ENCODE assay signal across 9 mouse cellular contexts in the genomic region with DNA sequence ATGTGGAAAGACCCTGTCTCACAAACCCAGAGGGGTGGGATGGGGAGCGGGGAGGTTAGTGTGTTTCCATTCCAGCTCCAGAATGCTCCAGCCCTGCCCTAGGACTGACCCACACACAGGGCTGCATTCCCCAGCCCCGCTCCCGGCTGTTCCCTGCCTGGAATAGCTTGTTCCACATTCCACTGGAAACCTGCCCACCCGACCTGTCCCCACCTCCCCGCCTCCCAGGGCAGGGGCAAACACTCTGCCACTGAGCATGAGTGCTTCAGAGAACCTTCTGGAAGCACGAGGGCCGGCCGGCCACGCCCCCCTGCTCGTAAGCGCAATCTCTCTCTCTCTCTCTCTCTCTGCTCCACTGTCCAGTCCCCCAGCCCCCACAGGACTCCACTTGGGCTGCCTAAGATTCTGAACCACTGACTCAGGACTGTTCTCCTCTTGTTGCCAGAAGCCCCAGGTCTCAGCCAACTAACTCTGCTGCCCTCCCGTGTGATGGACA. TPM values are rescaled to one million over a fixed set of nuclear protein-coding genes. Genes with fewer than 3 reads are reported as not detected.
DNase-seq lines count a peak whose midpoint lies in the region; ATAC-seq and TF ChIP-seq lines count a peak whose summit lies in the region.
"Had no signal": no experiment of that assay in that cellular context is flagged by ENCODE, and none has a peak within 500 bp of the region (broad histone marks: within the 10 kb centered on the region; RNA-seq: fewer than 3 reads in every experiment).

No protein-coding gene starts in this region.

- peak; percentile 93 for ATAC-seq in heart, embryonic 16.5 days (replicated peaks; ENCODE audit: extremely low read depth, insufficient read depth, low FRiP score)
- ATAC-seq in limb, embryonic 15.5 days (ENCODE audit: insufficient number of reproducible peaks, low FRiP score, low TSS enrichment, low read depth): peak; percentile 57
- ATAC-seq in midbrain, embryonic 16.5 days: no peak
- no peak for ATAC-seq in liver, embryonic 12.5 days

- peak; percentile 88 for DNase-seq in 3134 (ENCODE audit: extremely low read depth, insufficient read length, low spot score)
- DNase-seq in fibroblast of lung, adult 2 months (ENCODE audit: low read depth): peak; percentile 78
- no peak for DNase-seq in urinary bladder, adult 2 months (ENCODE audit: low spot score)
- no peak for DNase-seq in thymus, adult 2 months

- H3K9me3 ChIP-seq in heart, embryonic 16.5 days (replicated peaks; ENCODE audit: control insufficient read depth, low read length): no peaks in the 10 kb centered on the region
- no peaks in the 10 kb centered on the region for H3K9me3 ChIP-seq in limb, embryonic 15.5 days
- H3K9me3 ChIP-seq in midbrain, embryonic 16.5 days (replicated peaks; ENCODE audit: control insufficient read depth, low read length, poor library complexity, severe bottlenecking): no peaks in the 10 kb centered on the region
- no peaks in the 10 kb centered on the region for H3K9me3 ChIP-seq in liver, embryonic 12.5 days (replicated peaks)

- WGBS in heart, embryonic 16.5 days: 30% methylated on average over 12 of the region's 12 CpGs
- 65% methylated on average over 12 of the region's 12 CpGs for WGBS in limb, embryonic 15.5 days
- 79% methylated on average over 12 of the region's 12 CpGs for WGBS in midbrain, embryonic 16.5 days
- WGBS in thymus, adult 2 months: 92% methylated on average over 12 of the region's 12 CpGs
- WGBS in liver, embryonic 12.5 days (ENCODE audit: insufficient replicate concordance): 68% methylated on average over 12 of the region's 12 CpGs

- no peak overlapping the region for H3K4me3 ChIP-seq in heart, embryonic 16.5 days (ENCODE audit: low read length)
- no peak overlapping the region for H3K4me3 ChIP-seq in limb, embryonic 15.5 days
- H3K4me3 ChIP-seq in midbrain, embryonic 16.5 days (ENCODE audit: low read depth, low read length): no peak overlapping the region
- H3K4me3 ChIP-seq in thymus, adult 2 months (ENCODE audit: control insufficient read depth, insufficient read depth, low read length): no peak overlapping the region
- no peak overlapping the region for H3K4me3 ChIP-seq in liver, embryonic 12.5 days
- H3K4me3 ChIP-seq: erythroblast, embryonic 14.5 days had no signal

- 0 out of 2 replicates have a peak overlapping the region, but pooled peaks have one; percentile 22 for H3K9ac ChIP-seq in heart, embryonic 16.5 days (ENCODE audit: low read length)
- no peak overlapping the region for H3K9ac ChIP-seq in limb, embryonic 15.5 days
- H3K9ac ChIP-seq in midbrain, embryonic 16.5 days (ENCODE audit: low read depth, low read length): no peak overlapping the region
- H3K9ac ChIP-seq in liver, embryonic 12.5 days: no peak overlapping the region

- peak overlapping the region; percentile 29; the same call in 1 of the 2 replicates for H3K4me2 ChIP-seq in heart, embryonic 16.5 days (ENCODE audit: low read depth, low read length)
- no peak overlapping the region for H3K4me2 ChIP-seq in limb, embryonic 15.5 days
- no peak overlapping the region for H3K4me2 ChIP-seq in midbrain, embryonic 16.5 days (ENCODE audit: low read length)
- no peak overlapping the region for H3K4me2 ChIP-seq in liver, embryonic 12.5 days

- no peak for TF ChIP-seq CTCF in thymus, adult 2 months (IDR thresholded peaks at IDR 0.05; ENCODE audit: borderline replicate concordance, control insufficient read depth, extremely low read depth, insufficient read depth, low read length, poor library complexity)

- H3K36me3 ChIP-seq in heart, embryonic 16.5 days (ENCODE audit: control insufficient read depth, insufficient read depth): peaks cover 23% of the 10 kb centered on the region
- peaks cover 60% of the 10 kb centered on the region for H3K36me3 ChIP-seq in limb, embryonic 15.5 days
- peaks cover 8% of the 10 kb centered on the region for H3K36me3 ChIP-seq in midbrain, embryonic 16.5 days (ENCODE audit: control insufficient read depth, insufficient read depth, low read length)
- no peaks in the 10 kb centered on the region for H3K36me3 ChIP-seq in thymus, adult 2 months (ENCODE audit: control insufficient read depth, insufficient read depth, low read length)
- H3K36me3 ChIP-seq in liver, embryonic 12.5 days: no peaks in the 10 kb centered on the region

- H3K27ac ChIP-seq in heart, embryonic 16.5 days (ENCODE audit: low read length): peak overlapping the region; percentile 86
- no peak overlapping the region; the same call in 1 of the 2 replicates for H3K27ac ChIP-seq in limb, embryonic 15.5 days
- no peak overlapping the region for H3K27ac ChIP-seq in midbrain, embryonic 16.5 days (ENCODE audit: low read length)
- no peak overlapping the region for H3K27ac ChIP-seq in thymus, adult 2 months (ENCODE audit: control insufficient read depth, insufficient read depth, low read length)
- H3K27ac ChIP-seq in liver, embryonic 12.5 days: no peak overlapping the region

- peaks cover 23% of the 10 kb centered on the region for H3K4me1 ChIP-seq in heart, embryonic 16.5 days (ENCODE audit: control insufficient read depth, insufficient read depth, low read length)
- H3K4me1 ChIP-seq in limb, embryonic 15.5 days: peaks cover 9% of the 10 kb centered on the region; the same call in 1 of the 2 replicates
- no peaks in the 10 kb centered on the region for H3K4me1 ChIP-seq in midbrain, embryonic 16.5 days (ENCODE audit: control insufficient read depth, insufficient read depth, low read length)
- no peaks in the 10 kb centered on the region for H3K4me1 ChIP-seq in thymus, adult 2 months (replicated peaks; ENCODE audit: control insufficient read depth, insufficient read depth, low read length)
- H3K4me1 ChIP-seq in liver, embryonic 12.5 days: no peaks in the 10 kb centered on the region

- no peak for TF ChIP-seq POLR2A in thymus, adult 2 months (IDR thresholded peaks at IDR 0.05; ENCODE audit: control insufficient read depth, extremely low read depth, insufficient read depth, low read length, poor library complexity)

- H3K27me3 ChIP-seq in heart, embryonic 16.5 days (ENCODE audit: control insufficient read depth, insufficient read depth, low read length): no peaks in the 10 kb centered on the region
- H3K27me3 ChIP-seq in limb, embryonic 15.5 days: no peaks in the 10 kb centered on the region
- no peaks in the 10 kb centered on the region for H3K27me3 ChIP-seq in midbrain, embryonic 16.5 days (ENCODE audit: control insufficient read depth, insufficient read depth, low read depth, low read length)
- no peaks in the 10 kb centered on the region for H3K27me3 ChIP-seq in thymus, adult 2 months (ENCODE audit: control insufficient read depth, insufficient read depth, low read length)
- H3K27me3 ChIP-seq in liver, embryonic 12.5 days (replicated peaks): peaks cover 7% of the 10 kb centered on the region; the same call in 1 of the 2 replicates

RNA-seq across cellular contexts. Expression of gene Rilpl1, which starts 21.4 kb away (rescaled TPM):
- polyA plus RNA-seq in heart, embryonic 16.5 days (2015; fragmentation: Nextera tagmentation; extraction: Ambion mirVana): 27.7 and 28.2 TPM in 2 replicates
- polyA plus RNA-seq in limb, embryonic 15.5 days (2015; fragmentation: Nextera tagmentation; extraction: Ambion mirVana): 23.7 and 25.2 TPM in 2 replicates
- 17.7 and 24.6 TPM in 2 replicates for polyA plus RNA-seq in urinary bladder, adult 2 months (2012; rRNA removed)
- 10.6 and 11.7 TPM in 2 replicates for polyA plus RNA-seq in midbrain, embryonic 16.5 days (2015; fragmentation: Nextera tagmentation; extraction: Ambion mirVana)
- polyA plus RNA-seq in thymus, adult 2 months (2012; rRNA removed): 3.6 and 9.5 TPM in 2 replicates
- 4.5 and 4.9 TPM in 2 replicates for polyA plus RNA-seq in liver, embryonic 12.5 days (2016; fragmentation: Nextera tagmentation; extraction: Ambion mirVana)

RNA-seq across cellular contexts. Expression of gene Snrnp35, which starts 26.9 kb away (rescaled TPM):
- polyA plus RNA-seq in heart, embryonic 16.5 days (2015; fragmentation: Nextera tagmentation; extraction: Ambion mirVana): 23.2 and 24.1 TPM in 2 replicates
- polyA plus RNA-seq in limb, embryonic 15.5 days (2015; fragmentation: Nextera tagmentation; extraction: Ambion mirVana): 23.6 and 25.1 TPM in 2 replicates
- polyA plus RNA-seq in urinary bladder, adult 2 months (2012; rRNA removed): 7.2 and 8.8 TPM in 2 replicates
- polyA plus RNA-seq in midbrain, embryonic 16.5 days (2015; fragmentation: Nextera tagmentation; extraction: Ambion mirVana): 19.9 and 21.7 TPM in 2 replicates
- 4.6 and 5.0 TPM in 2 replicates for polyA plus RNA-seq in thymus, adult 2 months (2012; rRNA removed)
- polyA plus RNA-seq in liver, embryonic 12.5 days (2016; fragmentation: Nextera tagmentation; extraction: Ambion mirVana): 17.8 and 18.3 TPM in 2 replicates

RNA-seq across cellular contexts. Expression of gene Tmed2, which starts 30.7 kb away (rescaled TPM):
- polyA plus RNA-seq in heart, embryonic 16.5 days (2015; fragmentation: Nextera tagmentation; extraction: Ambion mirVana): 435 and 443 TPM in 2 replicates
- 659 and 666 TPM in 2 replicates for polyA plus RNA-seq in limb, embryonic 15.5 days (2015; fragmentation: Nextera tagmentation; extraction: Ambion mirVana)
- polyA plus RNA-seq in urinary bladder, adult 2 months (2012; rRNA removed): 226 and 254 TPM in 2 replicates
- polyA plus RNA-seq in midbrain, embryonic 16.5 days (2015; fragmentation: Nextera tagmentation; extraction: Ambion mirVana): 340 and 348 TPM in 2 replicates
- 134 and 198 TPM in 2 replicates for polyA plus RNA-seq in thymus, adult 2 months (2012; rRNA removed)
- 394 and 403 TPM in 2 replicates for polyA plus RNA-seq in liver, embryonic 12.5 days (2016; fragmentation: Nextera tagmentation; extraction: Ambion mirVana)

RNA-seq across cellular contexts. Expression of gene Rilpl2, which starts 31.6 kb away (rescaled TPM):
- 19.2 and 21.3 TPM in 2 replicates for polyA plus RNA-seq in heart, embryonic 16.5 days (2015; fragmentation: Nextera tagmentation; extraction: Ambion mirVana)
- 33.6 and 36.1 TPM in 2 replicates for polyA plus RNA-seq in limb, embryonic 15.5 days (2015; fragmentation: Nextera tagmentation; extraction: Ambion mirVana)
- polyA plus RNA-seq in urinary bladder, adult 2 months (2012; rRNA removed): 18.7 and 20.3 TPM in 2 replicates
- polyA plus RNA-seq in midbrain, embryonic 16.5 days (2015; fragmentation: Nextera tagmentation; extraction: Ambion mirVana): 25.3 and 29.9 TPM in 2 replicates
- 38.5 and 38.6 TPM in 2 replicates for polyA plus RNA-seq in thymus, adult 2 months (2012; rRNA removed)
- 9.4 and 11.5 TPM in 2 replicates for polyA plus RNA-seq in liver, embryonic 12.5 days (2016; fragmentation: Nextera tagmentation; extraction: Ambion mirVana)

RNA-seq across cellular contexts. Expression of gene Ddx55, which starts 42.9 kb away (rescaled TPM):
- polyA plus RNA-seq in heart, embryonic 16.5 days (2015; fragmentation: Nextera tagmentation; extraction: Ambion mirVana): 8.4 and 8.7 TPM in 2 replicates
- 14.1 and 15.7 TPM in 2 replicates for polyA plus RNA-seq in limb, embryonic 15.5 days (2015; fragmentation: Nextera tagmentation; extraction: Ambion mirVana)
- polyA plus RNA-seq in urinary bladder, adult 2 months (2012; rRNA removed): 14.3 and 14.7 TPM in 2 replicates
- 25.7 and 27.8 TPM in 2 replicates for polyA plus RNA-seq in midbrain, embryonic 16.5 days (2015; fragmentation: Nextera tagmentation; extraction: Ambion mirVana)
- polyA plus RNA-seq in thymus, adult 2 months (2012; rRNA removed): 33.2 and 38.5 TPM in 2 replicates
- polyA plus RNA-seq in liver, embryonic 12.5 days (2016; fragmentation: Nextera tagmentation; extraction: Ambion mirVana): 11.9 and 12.4 TPM in 2 replicates

Comparison
In these comparisons a context has a peak if more than half of its experiments do, and no peak if none do; other contexts are left out.
1. DNase-seq: peak in 3134 (single experiment) and fibroblast of lung, adult 2 months (single experiment); none in urinary bladder, adult 2 months (single experiment) and thymus, adult 2 months (single experiment).
2. ATAC-seq: peak in heart, embryonic 16.5 days (single experiment) and limb, embryonic 15.5 days (single experiment); none in midbrain, embryonic 16.5 days (single experiment) and liver, embryonic 12.5 days (single experiment).